Mouse (Mus musculus): ENCODE measurements around the gene Psat1.

Gene Psat1

GRCm38 (mm10) chr19:15947237-15947636 lies at the start of gene Psat1:
Gene Psat1 (minus strand): TSS chr19:15947337.
- no peak for DNase-seq (ENCODE audit: low spot score)

- no peak for DNase-seq (ENCODE audit: low spot score)
These were observed 43.0 kb upstream of the Psat1 start for GRCm38 (mm10) chr19:15990102-15990501.

- DNase-seq (ENCODE audit: low spot score): no peak
These were observed 38.1 kb upstream of the Psat1 start for GRCm38 (mm10) chr19:15985172-15985713.

- DNase-seq (ENCODE audit: low spot score): peak; percentile 94
These were observed 37.5 kb upstream of the Psat1 start, which contains the start of gene Cep78 for GRCm38 (mm10) chr19:15984449-15985171. Gene Cep78 (minus strand): TSS chr19:15984989.

GRCm38 (mm10) chr19:15983739-15984344 lies 36.7 kb upstream of the Psat1 start:
- peak; percentile 48 for DNase-seq (ENCODE audit: low spot score)

GRCm38 (mm10) chr19:15982926-15983738 lies 36.0 kb upstream of the Psat1 start:
- DNase-seq (ENCODE audit: low spot score): peak; percentile 60

- DNase-seq (ENCODE audit: low spot score): peak; percentile 82
These were observed 34.7 kb upstream of the Psat1 start for GRCm38 (mm10) chr19:15981861-15982260.

GRCm38 (mm10) chr19:15973365-15973764 lies 26.2 kb upstream of the Psat1 start:
- no peak for DNase-seq (ENCODE audit: low spot score)

GRCm38 (mm10) chr19:15965082-15965481 lies 17.9 kb upstream of the Psat1 start:
- peak; percentile 75 for DNase-seq (ENCODE audit: low spot score)

- DNase-seq (ENCODE audit: low spot score): no peak
These were observed 17.4 kb upstream of the Psat1 start for GRCm38 (mm10) chr19:15964533-15964932.

GRCm38 (mm10) chr19:15963011-15963695 lies 16.0 kb upstream of the Psat1 start:
- DNase-seq (ENCODE audit: low spot score): no peak

- DNase-seq (ENCODE audit: low spot score): no peak
These were observed 15.2 kb upstream of the Psat1 start for GRCm38 (mm10) chr19:15962313-15962712.

- DNase-seq (ENCODE audit: low spot score): no peak
These were observed 3.1 kb upstream of the Psat1 start for GRCm38 (mm10) chr19:15950225-15950624.

- DNase-seq (ENCODE audit: low spot score): no peak
These were observed 1.7 kb upstream of the Psat1 start for GRCm38 (mm10) chr19:15948867-15949266.

- no peak for DNase-seq (ENCODE audit: low spot score)
These were observed 1.3 kb upstream of the Psat1 start for GRCm38 (mm10) chr19:15948426-15948825.

- DNase-seq (ENCODE audit: low spot score): no peak
These were observed 474 bp downstream of the Psat1 start for GRCm38 (mm10) chr19:15946663-15947062.

GRCm38 (mm10) chr19:15943117-15943423 lies 4.1 kb downstream of the Psat1 start:
- DNase-seq (ENCODE audit: low spot score): no peak

- DNase-seq (ENCODE audit: low spot score): peak; percentile 26
These were observed 4.6 kb downstream of the Psat1 start for GRCm38 (mm10) chr19:15942421-15943116.

- DNase-seq (ENCODE audit: low spot score): no peak
These were observed 5.7 kb downstream of the Psat1 start for GRCm38 (mm10) chr19:15941399-15941798.

GRCm38 (mm10) chr19:15925719-15926045 lies 21.5 kb downstream of the Psat1 start:
- peak; percentile 32 for DNase-seq (ENCODE audit: low spot score)

- peak; percentile 96 for DNase-seq (ENCODE audit: low spot score)
These were observed 22.0 kb downstream of the Psat1 start for GRCm38 (mm10) chr19:15924866-15925718.
